Mouse (Mus musculus): ENCODE measurements around the gene Mettl8. TPM values are rescaled to one million over a fixed set of nuclear protein-coding genes. Genes with fewer than 3 reads are reported as not detected.

The Mettl8 gene
- total and polyA plus RNA-seq, 3 experiments = 20.0 to 21.7 TPM; not detected in 1

GRCm38 (mm10) chr2:70920937-70921596, 134.3 kb downstream of the Mettl8 start (continued):
- TF ChIP-seq EP300 (IDR thresholded peaks at IDR 0.05; ENCODE audit: low read depth in 1 of 2, low read length in 2 of 2) = peak; percentile 25 to 69; a peak in 2 of 4 replicates
- TF ChIP-seq ZNF384 (IDR thresholded peaks at IDR 0.05; ENCODE audit: low read depth, low read length) = no peak
- TF ChIP-seq E2F4 (IDR thresholded peaks at IDR 0.05; ENCODE audit: borderline replicate concordance, low read depth, low read length) = no peak
- no peak for TF ChIP-seq KAT2A (conservative IDR thresholded peaks at IDR 0.05; ENCODE audit: low read depth, low read length)
- peak; percentile 94 for TF ChIP-seq JUND (IDR thresholded peaks at IDR 0.05; ENCODE audit: low read depth, low read length)
- 0 out of 2 replicates have a peak, but pooled peaks have one; percentile 61 for TF ChIP-seq MAX (IDR thresholded peaks at IDR 0.05; ENCODE audit: low read length)
- TF ChIP-seq TCF12 (IDR thresholded peaks at IDR 0.05; ENCODE audit: low read depth, low read length) = peak; percentile 50; the same call in 1 of the 2 replicates

- H3K9me3 ChIP-seq (replicated peaks; ENCODE audit: insufficient read depth, low read length) = no peaks in the 10 kb centered on the region
- H3K79me2 ChIP-seq (ENCODE audit: control insufficient read depth, insufficient read depth, low read length, poor library complexity) = no peaks in the 10 kb centered on the region
- no peaks in the 10 kb centered on the region for H3K27me3 ChIP-seq (ENCODE audit: control insufficient read depth in 1 of 2, insufficient read depth in 2 of 2, low read length in 2 of 2)
- TF ChIP-seq POLR2A (IDR thresholded peaks at IDR 0.05; ENCODE audit: control insufficient read depth in 1 of 2, insufficient read depth in 1 of 2, low read depth in 1 of 2, low read length in 2 of 2, poor library complexity in 1 of 2) (no peak), MAX (IDR thresholded peaks at IDR 0.05; ENCODE audit: low read length) (peak; percentile 26; the same call in 1 of the 2 replicates)
- no peak overlapping the region; the same call in 1 of the 2 replicates for H3K27ac ChIP-seq (ENCODE audit: control insufficient read depth, low read depth, low read length)
- H3K9ac ChIP-seq (ENCODE audit: control insufficient read depth, low read depth, low read length, poor library complexity, severe bottlenecking) = no peak overlapping the region
- peaks cover 0 to 8% of the 10 kb centered on the region in 2 experiments; a peak in 2 of 4 replicates for H3K36me3 ChIP-seq (ENCODE audit: control insufficient read depth in 1 of 2, insufficient read depth in 2 of 2, low read length in 2 of 2)
- H3K4me1 ChIP-seq (ENCODE audit: control insufficient read depth in 1 of 2, insufficient read depth in 2 of 2, low read length in 2 of 2) = peaks cover 9 to 23% of the 10 kb centered on the region in 2 experiments
- H3K4me3 ChIP-seq (ENCODE audit: control insufficient read depth in 1 of 2, insufficient read depth in 1 of 2, low read depth in 2 of 2, low read length in 2 of 2) = no peak overlapping the region
- DNase-seq (ENCODE audit: low read depth, low spot score) = peak; percentile 78
Measured at GRCm38 (mm10) chr2:70919913-70920522, 135.4 kb downstream of the Mettl8 start.

GRCm38 (mm10) chr2:70918516-70918915, 136.9 kb downstream of the Mettl8 start:
- TF ChIP-seq RCOR1 (IDR thresholded peaks at IDR 0.05; ENCODE audit: low read depth, low read length) = no peak
- no peak for TF ChIP-seq USF1 (IDR thresholded peaks at IDR 0.05; ENCODE audit: low read depth, low read length)
- TF ChIP-seq TBP (IDR thresholded peaks at IDR 0.05; ENCODE audit: low read depth, low read length) = no peak
- no peak for TF ChIP-seq KAT2A (conservative IDR thresholded peaks at IDR 0.05; ENCODE audit: low read depth, low read length)
- no peak for TF ChIP-seq ZMIZ1 (IDR thresholded peaks at IDR 0.05; ENCODE audit: low read depth, low read length)
- no peak for TF ChIP-seq MAZ (IDR thresholded peaks at IDR 0.05; ENCODE audit: low read depth, low read length)
- no peak for TF ChIP-seq GATA1 (IDR thresholded peaks at IDR 0.05; ENCODE audit: low read depth, low read length)
- Histone ChIP-seq H3K4me3 (ENCODE audit: control insufficient read depth in 1 of 2, insufficient read depth in 1 of 2, low read depth in 2 of 2, low read length in 2 of 2) (no peak overlapping the region), H3K4me1 (ENCODE audit: control insufficient read depth in 1 of 2, insufficient read depth in 2 of 2, low read length in 2 of 2) (peaks cover 9 to 23% of the 10 kb centered on the region in 2 experiments), H3K9me3 (replicated peaks; ENCODE audit: insufficient read depth, low read length) (no peaks in the 10 kb centered on the region), H3K79me2 (ENCODE audit: control insufficient read depth, insufficient read depth, low read length, poor library complexity) (no peaks in the 10 kb centered on the region), H3K27ac (ENCODE audit: control insufficient read depth, low read depth, low read length) (no peak overlapping the region), H3K36me3 (ENCODE audit: control insufficient read depth in 1 of 2, insufficient read depth in 2 of 2, low read length in 2 of 2) (peaks cover 0 to 8% of the 10 kb centered on the region in 2 experiments; a peak in 2 of 4 replicates), H3K27me3 (ENCODE audit: control insufficient read depth in 1 of 2, insufficient read depth in 2 of 2, low read length in 2 of 2) (no peaks in the 10 kb centered on the region), H3K9ac (ENCODE audit: control insufficient read depth, low read depth, low read length, poor library complexity, severe bottlenecking) (no peak overlapping the region)
- no peak for DNase-seq (ENCODE audit: low read depth, low spot score)

Other genes starting within 250 kb of the Mettl8 start
- gene Tlk1, start 229.9 kb downstream of the Mettl8 start, total RNA-seq (2012; rRNA removed) = 20.5 and 23.6 TPM in 2 replicates
- 10 to 100 TPM; 56.6 to 57.0 TPM for gene Tlk1, start 229.9 kb downstream of the Mettl8 start, polyA plus RNA-seq (2012; ENCODE audit: insufficient read depth in 1 of 2, insufficient read length in 2 of 2, low read depth in 1 of 2, low replicate concordance in 2 of 2, missing spikeins in 1 of 2)
- gene Dcaf17, start 255 bp downstream of the Mettl8 start, total RNA-seq (2012; rRNA removed) = 15.1 and 16.3 TPM in 2 replicates
- 10 to 100 TPM in 1 of 2 experiments, not detected in 1; 16.3 TPM for gene Dcaf17, start 255 bp downstream of the Mettl8 start, polyA plus RNA-seq (2012; ENCODE audit: insufficient read depth in 1 of 2, insufficient read length in 2 of 2, low read depth in 1 of 2, low replicate concordance in 2 of 2, missing spikeins in 1 of 2)
- gene Cybrd1, start 62.3 kb upstream of the Mettl8 start, total RNA-seq (2012; rRNA removed) = 0.08 and 0.10 TPM in 2 replicates
- gene Cybrd1, start 62.3 kb upstream of the Mettl8 start, polyA plus RNA-seq (2012; ENCODE audit: insufficient read depth in 1 of 2, insufficient read length in 2 of 2, low read depth in 1 of 2, low replicate concordance in 2 of 2, missing spikeins in 1 of 2) = under 1 TPM in 1 of 2 experiments, not detected in 1; 0.21 TPM
- 21.8 and 23.3 TPM in 2 replicates for gene Dync1i2, start 156.1 kb upstream of the Mettl8 start, total RNA-seq (2012; rRNA removed)
- 100 to 1,000 TPM in 1 of 2 experiments, 10 to 100 TPM in 1; 59.1 to 156 TPM for gene Dync1i2, start 156.1 kb upstream of the Mettl8 start, polyA plus RNA-seq (2012; ENCODE audit: insufficient read depth in 1 of 2, insufficient read length in 2 of 2, low read depth in 1 of 2, low replicate concordance in 2 of 2, missing spikeins in 1 of 2)